Mouse (Mus musculus): ENCODE results near the gene Gm8764. TPM values are rescaled to one million over a fixed set of nuclear protein-coding genes. Genes with fewer than 3 reads are reported as not detected.

Gm8764 gene
- polyA plus RNA-seq, 1 experiment from 2014 or later: not detected

Other genes with a start within 250 kb of the Gm8764 start
- gene Gm21293, start 17.0 kb upstream of the Gm8764 start, polyA plus RNA-seq (2015; fragmentation: Nextera tagmentation; extraction: Ambion mirVana): not detected in 2 replicates
- not detected in 2 replicates for gene Gm6763, start 8.5 kb upstream of the Gm8764 start, polyA plus RNA-seq (2015; fragmentation: Nextera tagmentation; extraction: Ambion mirVana)
- gene Gm21304, start 8.5 kb downstream of the Gm8764 start, polyA plus RNA-seq (2015; fragmentation: Nextera tagmentation; extraction: Ambion mirVana): not detected in 2 replicates
- gene Gm21312, start 17.0 kb downstream of the Gm8764 start, polyA plus RNA-seq (2015; fragmentation: Nextera tagmentation; extraction: Ambion mirVana): not detected in 2 replicates
- not detected in 2 replicates for gene Gm20765, start 25.5 kb downstream of the Gm8764 start, polyA plus RNA-seq (2015; fragmentation: Nextera tagmentation; extraction: Ambion mirVana)
- not detected in 2 replicates for gene Gm4340, start 34.0 kb downstream of the Gm8764 start, polyA plus RNA-seq (2015; fragmentation: Nextera tagmentation; extraction: Ambion mirVana)

All from forebrain, embryonic 13.5 days (tissue).